Mouse (Mus musculus) cerebellum, adult (tissue): ENCODE measurements at regions not wholly inside any gene's neighbourhood (a gene's known extent, or its start where the extent isn't known, plus 50 kb on each side); places are given as distances from the start of the nearest gene placed in this dataset.

Experiments
- ATAC-seq: cut with Nextera tagmentation; 2 replicates; pipeline ENCODE4 v1.9.2; 2017; ENCODE audit warnings: mild to moderate bottlenecking, moderate library complexity, mixed read lengths; ENCODE audit not compliant: insufficient number of reproducible peaks, low FRiP score, low TSS enrichment

DNA sequence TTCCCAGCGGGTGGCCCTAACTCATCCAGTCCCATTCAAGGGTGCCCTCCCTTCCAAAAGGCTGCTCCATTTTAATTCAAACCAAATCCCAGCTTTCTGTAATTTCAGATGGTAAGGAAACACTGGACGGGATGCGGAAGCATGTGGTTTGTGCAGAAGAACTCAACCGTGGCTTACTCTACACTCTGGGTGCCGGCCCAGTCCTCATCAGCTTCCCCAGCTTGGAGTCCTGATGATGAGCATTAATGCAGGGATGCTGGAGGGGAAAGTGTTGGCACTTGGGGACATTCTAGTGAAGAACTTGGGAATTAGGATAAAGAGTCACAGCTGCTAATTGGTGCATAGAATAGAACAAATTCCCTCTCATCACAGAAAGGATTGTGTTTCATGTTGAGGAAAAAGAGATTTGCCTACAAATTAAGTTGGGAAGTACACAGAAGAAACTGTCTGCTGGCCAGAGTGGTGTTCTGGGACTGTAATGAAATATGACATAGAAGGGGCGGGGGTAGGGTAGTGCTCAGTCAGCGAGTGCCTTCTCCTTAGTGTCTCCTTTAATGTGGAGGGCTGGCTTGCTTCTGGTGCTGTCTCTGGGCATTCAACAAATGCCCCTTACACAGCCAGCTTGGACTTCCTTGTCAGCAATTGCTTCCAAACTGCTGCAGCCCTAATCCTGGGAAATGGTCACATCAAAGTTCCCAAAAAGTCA is 285.0 kb upstream of the Bmper start:
- no peak for ATAC-seq

DNA sequence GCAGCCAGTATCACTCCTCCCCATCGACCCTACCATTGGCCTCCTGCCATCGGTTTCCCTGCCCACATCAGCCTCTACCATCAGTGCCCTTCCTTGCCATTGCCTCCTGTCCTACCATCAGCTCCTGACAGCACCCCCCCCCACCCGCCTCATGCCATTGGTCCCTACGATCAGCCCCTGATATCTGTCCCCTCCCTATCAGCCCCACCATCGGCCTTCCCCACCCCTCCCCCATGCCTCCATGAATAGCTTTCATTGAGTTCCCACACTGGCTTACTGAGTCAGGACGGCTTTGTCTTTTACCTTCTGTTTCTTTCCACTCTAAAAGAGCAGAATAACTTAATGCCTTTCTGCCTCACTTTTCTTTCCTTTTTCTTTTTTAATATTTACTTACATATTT is 277.9 kb upstream of the Bmper start:
- no peak for ATAC-seq

DNA sequence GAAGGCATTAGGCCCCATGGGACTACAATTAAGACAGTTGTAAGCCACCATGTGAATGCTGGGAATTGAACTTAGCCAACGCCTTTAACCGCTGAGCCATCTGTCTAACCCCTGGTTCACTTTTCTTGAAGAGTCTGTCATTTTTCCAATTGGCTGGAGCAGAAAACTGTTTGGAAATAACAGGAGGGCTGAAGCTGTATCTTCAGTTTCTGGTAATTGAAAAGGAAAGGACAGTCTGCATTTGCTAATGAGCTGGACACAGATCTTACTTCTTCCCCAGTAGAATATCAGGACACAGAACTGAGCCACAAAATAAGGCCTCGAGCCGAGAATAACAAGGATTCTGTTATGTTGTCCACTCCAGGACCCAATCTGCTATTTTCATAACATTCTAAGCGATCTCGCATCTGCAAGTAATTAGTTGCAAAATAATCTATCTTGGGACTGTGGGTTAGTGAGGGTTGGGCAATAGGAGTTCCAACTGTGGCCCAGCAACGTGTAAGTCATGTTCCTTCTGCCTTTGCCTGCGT is 277.4 kb upstream of the Bmper start:
- no peak for ATAC-seq

GRCm38 (mm10) chr9:22952571-22953442 is 270.1 kb upstream of the Bmper start:
- no peak for ATAC-seq

- ATAC-seq, result no peak
Observed at GRCm38 (mm10) chr9:22962269-22962815, 260.5 kb upstream of the Bmper start.

DNA sequence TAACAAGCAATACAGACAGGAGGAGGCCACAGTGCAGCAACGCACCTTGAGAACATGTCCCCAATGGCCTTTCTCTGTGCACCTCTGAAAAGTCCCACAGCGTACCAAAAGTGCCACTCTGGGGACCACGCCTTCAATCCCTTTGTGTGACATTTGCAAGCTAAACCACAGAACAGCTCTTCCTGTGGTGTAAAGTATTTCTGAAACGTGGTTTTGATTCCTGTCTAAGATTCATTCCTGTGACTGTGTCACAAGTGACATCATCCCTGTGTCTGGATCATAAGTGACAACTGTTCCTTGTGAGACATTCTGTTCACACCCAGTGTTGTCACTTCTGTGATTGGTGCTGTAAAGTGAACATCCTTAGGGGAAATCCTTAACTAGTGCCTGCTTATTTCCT is 251.6 kb upstream of the Bmper start:
- no peak for ATAC-seq

DNA sequence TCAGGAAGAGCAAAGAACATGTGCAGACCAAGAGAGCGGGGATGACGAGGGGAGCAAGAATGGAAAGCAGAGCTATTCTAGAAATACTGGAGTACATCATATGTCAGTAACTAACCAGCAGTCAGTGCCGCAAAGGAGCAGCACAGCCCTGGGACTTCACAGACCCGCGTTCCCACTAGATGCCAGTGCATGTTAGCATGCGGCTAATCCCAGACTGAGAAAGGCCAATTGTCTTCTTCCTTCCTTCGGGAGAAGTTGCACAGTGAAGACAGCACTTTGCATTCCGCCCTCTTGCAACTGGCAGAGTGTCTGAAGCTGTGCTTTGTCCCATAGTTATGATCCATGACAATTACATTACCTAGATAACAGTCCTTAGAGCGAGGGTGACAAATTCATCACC is 246.1 kb upstream of the Bmper start:
- no peak for ATAC-seq

GRCm38 (mm10) chr9:22979627-22980026 is 243.2 kb upstream of the Bmper start:
- ATAC-seq, result no peak

DNA sequence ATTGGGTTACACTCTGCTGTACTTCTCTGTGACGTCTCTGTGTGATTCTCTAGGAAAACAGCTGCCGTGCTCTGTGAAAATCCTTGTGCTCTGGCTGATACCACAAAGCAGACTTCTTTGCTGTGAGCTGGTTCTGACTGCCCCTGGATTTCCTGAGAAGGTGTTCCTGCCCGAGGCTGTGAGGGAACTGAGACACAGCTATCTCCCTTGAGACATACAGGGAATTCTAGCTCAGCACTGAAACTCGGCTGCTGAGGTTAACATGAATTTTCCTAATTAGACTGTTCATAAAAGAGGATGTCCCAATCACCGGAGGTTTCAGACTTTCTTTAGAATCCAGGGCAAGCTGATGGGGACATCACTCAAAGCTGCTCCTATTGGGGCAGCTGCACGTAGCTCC is 233.4 kb upstream of the Bmper start:
- no peak for ATAC-seq

DNA sequence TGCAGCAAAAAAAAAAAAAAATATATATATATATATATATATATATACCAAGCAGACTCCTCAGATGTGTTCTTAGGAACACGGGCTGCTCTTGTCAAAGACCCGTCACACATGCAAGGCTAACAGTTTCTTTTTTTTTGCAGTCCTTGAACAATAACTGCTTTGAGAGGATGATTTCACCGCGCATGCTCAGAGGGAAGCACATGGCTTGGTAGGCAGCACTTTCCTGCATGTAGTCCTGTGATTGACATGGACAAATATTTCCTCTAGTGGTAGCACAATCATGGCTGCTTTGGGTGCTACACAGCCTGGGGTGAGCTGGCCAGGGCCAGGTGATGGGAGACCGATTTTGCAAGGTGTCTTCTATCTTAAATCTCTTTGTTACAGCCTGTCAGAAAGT is 229.3 kb upstream of the Bmper start:
- ATAC-seq, result no peak

GRCm38 (mm10) chr9:22995564-22995963 is 227.3 kb upstream of the Bmper start:
- ATAC-seq, result no peak

GRCm38 (mm10) chr9:22998306-22998705 is 224.6 kb upstream of the Bmper start:
- ATAC-seq, result no peak

DNA sequence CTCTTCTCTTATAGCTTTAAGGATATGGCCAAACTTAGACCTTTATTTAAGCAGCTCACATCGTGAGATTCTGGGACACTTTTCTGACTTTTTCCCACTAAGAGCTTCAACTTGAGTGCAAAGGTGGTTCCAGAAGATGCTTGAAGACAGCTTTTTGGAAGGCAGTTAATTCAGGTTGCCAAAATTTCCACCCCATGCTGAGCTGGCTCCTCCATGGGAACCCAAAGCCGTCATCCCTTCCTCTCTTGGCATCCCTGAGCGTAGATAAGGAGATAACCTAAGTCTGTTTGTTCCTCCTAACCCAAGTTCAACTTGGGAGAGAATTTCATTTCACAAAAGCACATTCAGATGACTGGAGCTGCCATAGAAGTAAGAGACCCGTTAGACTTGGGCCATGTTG is 223.7 kb upstream of the Bmper start:
- no peak for ATAC-seq

- ATAC-seq, result no peak
Observed at GRCm38 (mm10) chr9:23000200-23000599, 222.7 kb upstream of the Bmper start.

DNA sequence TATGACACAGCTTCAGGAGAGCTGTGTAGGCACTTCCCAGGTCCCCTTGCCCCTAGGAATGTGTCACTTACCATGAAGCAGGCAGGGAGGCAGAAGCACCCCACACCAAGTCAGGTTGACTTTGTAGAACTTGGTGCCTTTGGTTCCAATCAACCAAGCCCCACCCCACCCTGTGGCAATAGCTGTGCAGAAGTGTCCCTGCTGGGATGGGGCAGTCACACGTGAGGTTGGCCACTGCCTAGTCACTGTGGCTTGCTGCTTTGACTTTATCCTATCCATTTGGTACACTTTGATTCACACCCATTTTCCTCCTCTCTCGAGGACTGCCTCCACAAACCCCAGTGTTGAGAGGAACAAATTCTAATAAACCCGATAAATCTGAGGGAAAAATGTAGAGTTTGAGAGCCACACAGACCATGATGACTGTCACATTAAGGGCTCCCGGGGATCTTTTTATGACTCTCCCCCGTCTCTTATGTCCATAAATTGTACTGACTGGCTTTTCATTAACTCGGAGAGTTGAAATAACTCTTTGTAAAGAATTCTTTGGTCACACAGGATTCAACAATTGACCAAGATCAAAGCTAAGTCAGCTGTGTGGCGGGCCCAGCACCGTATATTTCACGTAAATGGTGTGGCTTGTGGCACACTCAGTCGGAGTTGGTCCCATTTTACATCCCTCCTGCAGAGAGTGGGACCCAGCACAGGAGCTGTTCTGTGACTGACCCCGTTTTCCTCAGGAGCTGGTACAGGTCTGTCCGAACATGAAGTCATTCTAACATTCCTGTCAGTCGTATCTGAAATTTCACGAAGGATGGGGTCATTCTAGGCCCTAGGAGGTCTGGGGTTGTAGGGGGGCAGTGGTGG is 219.4 kb upstream of the Bmper start:
- no peak for ATAC-seq

DNA sequence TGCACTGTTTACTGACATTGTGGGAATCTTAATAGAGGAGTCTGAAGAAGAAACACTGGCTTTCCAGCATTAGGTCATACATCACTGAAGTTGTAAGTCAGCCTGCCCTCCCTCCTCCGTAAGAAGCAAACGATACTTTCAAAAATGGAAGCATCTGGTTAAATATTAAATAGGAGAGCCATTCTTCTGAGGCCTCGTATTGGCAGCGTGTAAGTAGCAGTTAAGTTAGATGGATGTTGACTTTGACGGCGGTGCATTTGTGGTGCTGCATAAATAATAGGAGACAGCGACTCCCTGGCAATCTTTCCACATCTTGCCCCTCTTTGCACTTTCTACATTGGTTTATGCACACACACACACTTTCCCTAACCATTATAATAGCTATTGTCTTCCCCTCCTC is 217.9 kb upstream of the Bmper start:
- no peak for ATAC-seq

GRCm38 (mm10) chr9:23009462-23010183 is 213.3 kb upstream of the Bmper start:
- no peak for ATAC-seq

DNA sequence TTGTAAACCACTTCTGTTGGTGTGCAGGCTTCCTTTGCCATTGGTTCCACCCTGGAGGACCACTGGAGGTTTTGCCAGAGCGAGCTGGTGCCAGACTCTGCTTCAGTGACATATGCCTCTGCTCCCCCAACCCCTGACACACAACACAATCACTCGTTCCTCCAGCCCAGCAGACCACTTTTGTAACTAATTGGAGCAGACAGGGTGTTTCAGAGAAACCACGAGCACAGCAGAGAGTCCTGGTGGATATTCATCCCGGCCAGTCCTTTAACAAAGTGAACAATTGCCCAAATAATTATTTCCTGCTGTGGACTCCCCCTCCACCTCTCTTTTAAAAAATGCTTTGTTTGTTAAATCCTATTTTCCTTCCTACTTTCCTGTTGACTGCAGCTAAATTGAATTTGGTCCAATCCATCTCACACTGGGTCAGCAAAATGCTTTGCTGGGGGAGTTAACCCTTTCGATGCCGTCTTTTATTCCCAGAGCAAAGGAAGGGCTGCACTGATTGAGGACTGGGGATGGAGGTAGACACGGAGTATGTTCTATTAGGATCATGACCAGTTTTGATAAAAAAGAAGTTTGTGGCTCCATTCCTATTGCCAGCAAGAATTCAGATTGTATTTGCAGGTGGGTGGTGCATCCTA is 211.4 kb upstream of the Bmper start:
- no peak for ATAC-seq

DNA sequence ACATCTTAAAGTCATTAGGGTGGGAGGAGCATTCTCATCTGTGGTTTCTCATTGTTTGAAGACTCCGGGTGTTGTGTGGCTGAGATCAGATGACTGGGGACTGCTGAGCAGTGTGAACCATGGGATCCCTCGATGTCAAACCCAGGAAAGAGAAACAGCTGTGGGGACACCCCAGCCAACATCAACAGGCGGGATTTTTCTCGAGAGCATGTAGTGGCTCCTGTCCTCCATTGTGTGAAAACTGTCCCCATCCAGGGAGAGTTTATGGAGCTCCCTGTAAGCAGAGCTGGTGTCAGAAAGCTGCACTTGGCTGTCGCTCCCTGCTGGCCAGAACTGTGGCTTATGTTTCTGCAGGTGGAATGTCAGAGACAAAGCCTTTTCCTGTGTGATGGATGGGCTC is 210.7 kb upstream of the Bmper start:
- no peak for ATAC-seq
